Mouse (Mus musculus) embryonic facial prominence, embryonic 15.5 days (tissue): ENCODE results near the gene Wdr37. TPM values are rescaled to one million over a fixed set of nuclear protein-coding genes. Genes with fewer than 3 reads are reported as not detected.
"Not testable (repeated sequence)": the region's sequence is repeated elsewhere in the genome, so short reads cannot be mapped to it uniquely, and the experiment has no call there.

Source experiments
- ATAC-seq: fragments of 200-750 bp; cut with Nextera tagmentation; 2 replicates; pipeline ENCODE4 v1.8.0; 2017; ENCODE audit warnings: low read depth, moderate TSS enrichment; ENCODE audit not compliant: insufficient number of reproducible peaks, low FRiP score, low TSS enrichment
- H3K27ac ChIP-seq: fragments of 300-500 bp; sonication (generic); replicated peaks from 2 replicates; pipeline ENCODE4 v1.5.1; 2015; ENCODE audit warnings: mild to moderate bottlenecking, inconsistent platforms
- H3K27me3 ChIP-seq: fragments of 300-500 bp; sonication (generic); 2 replicates; pipeline ENCODE4 v1.6.1; 2015; ENCODE audit warnings: inconsistent platforms
- H3K36me3 ChIP-seq: fragments of 300-500 bp; sonication (generic); 2 replicates; pipeline ENCODE4 v1.6.1; 2015; ENCODE audit warnings: mild to moderate bottlenecking, inconsistent platforms
- H3K4me1 ChIP-seq: fragments of 300-500 bp; sonication (generic); 2 replicates; pipeline ENCODE4 v1.6.1; 2015; ENCODE audit warnings: inconsistent platforms
- H3K4me2 ChIP-seq: fragments of 300-500 bp; sonication (generic); replicated peaks from 2 replicates; pipeline ENCODE4 v1.6.1; 2015; ENCODE audit warnings: mild to moderate bottlenecking, inconsistent platforms
- H3K4me3 ChIP-seq: fragments of 300-500 bp; sonication (generic); replicated peaks from 2 replicates; pipeline ENCODE4 v1.5.1; 2015; ENCODE audit warnings: mild to moderate bottlenecking, inconsistent platforms
- H3K9ac ChIP-seq: fragments of 300-500 bp; sonication (generic); 2 replicates; pipeline ENCODE4 v1.6.1; 2015; ENCODE audit warnings: inconsistent platforms
- H3K9me3 ChIP-seq: fragments of 300-500 bp; sonication (generic); replicated peaks from 2 replicates; pipeline ENCODE4 v1.6.1; 2016; ENCODE audit warnings: inconsistent platforms
- WGBS: fragments of 180-500 bp; shearing (Covaris S2); methylation state at CpG from one replicate; pipeline ENCODE4 v1.1.7; 2015; 5-methylcytosine and 5-hydroxymethylcytosine counted together
- polyA plus RNA-seq: library from polyadenylated mRNA; unstranded; fragments of >200 nt; fragmentation: Nextera tagmentation; extraction: Ambion mirVana; gene quantifications from 2 replicates; pipeline ENCODE4 v1.2.1, GENCODE M21; 2015

The Wdr37 gene
- polyA plus RNA-seq, 1 experiment from 2014 or later: 17.7 TPM

DNA sequence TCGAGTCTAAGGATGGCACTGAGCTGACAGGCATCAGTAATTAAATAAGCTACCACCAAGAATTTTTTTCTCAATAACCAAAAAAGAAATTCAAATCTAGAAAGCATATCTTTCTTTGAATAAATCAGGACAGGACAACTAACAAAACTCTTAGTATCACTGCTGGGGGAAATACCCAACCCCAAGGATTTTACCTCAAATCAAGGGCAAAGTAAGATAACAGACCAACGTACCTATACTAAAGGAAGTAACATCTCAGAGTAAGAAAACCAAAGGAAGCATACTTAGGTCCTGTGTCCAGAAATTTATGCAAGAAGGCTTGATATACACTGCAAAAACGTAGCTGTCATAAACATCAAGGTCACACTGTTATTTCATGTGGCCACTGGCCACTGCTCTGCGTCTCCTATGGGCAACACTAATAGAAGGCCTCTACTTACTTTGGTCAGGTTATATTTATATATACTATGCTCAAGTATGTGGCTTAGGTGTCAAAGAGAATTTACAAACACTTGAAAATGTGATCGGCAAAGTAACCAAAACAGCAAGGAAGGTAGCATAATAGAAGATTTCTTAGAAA lies 2.0 kb downstream of the Wdr37 start:
- Histone ChIP-seq H3K4me2 (peak overlapping the region; percentile 69), H3K27me3 (no peaks in the 10 kb centered on the region), H3K27ac (no peak overlapping the region), H3K4me1 (peaks cover 6% of the 10 kb centered on the region), H3K36me3 (no peaks in the 10 kb centered on the region), H3K9ac (peak overlapping the region; percentile 73; the same call in 1 of the 2 replicates), H3K9me3 (no peaks in the 10 kb centered on the region), H3K4me3 (peak overlapping the region; percentile 86)
- no peak for ATAC-seq
- 63% methylated on average over 5 of the region's 5 CpGs for WGBS

DNA sequence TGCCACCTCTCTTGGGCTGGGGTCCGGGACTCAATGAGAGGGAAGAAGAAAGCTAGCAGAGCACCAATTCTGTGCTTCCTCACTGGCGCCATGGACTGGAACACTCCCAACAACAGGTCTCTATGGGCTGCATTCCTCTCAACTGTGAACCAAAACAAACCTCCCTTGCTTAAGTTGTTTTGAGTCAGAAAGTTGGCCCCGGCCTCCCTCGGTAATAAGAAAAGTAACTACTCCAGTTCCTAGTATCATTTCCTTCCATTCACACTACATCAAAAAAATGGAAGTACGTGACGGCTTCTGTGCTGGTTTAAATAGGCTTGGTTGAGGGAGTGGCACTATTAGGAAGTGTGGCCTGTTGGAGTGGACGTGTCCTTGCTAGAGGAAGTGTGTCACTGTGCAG lies 5.1 kb downstream of the Wdr37 start:
- no peaks in the 10 kb centered on the region for H3K27me3 ChIP-seq
- no peak overlapping the region for H3K9ac ChIP-seq
- no peak for ATAC-seq
- no peak overlapping the region for H3K4me2 ChIP-seq
- peaks cover 6% of the 10 kb centered on the region for H3K4me1 ChIP-seq
- H3K36me3 ChIP-seq: no peaks in the 10 kb centered on the region
- 89% methylated on average over 7 of the region's 7 CpGs for WGBS
- H3K4me3 ChIP-seq: no peak overlapping the region
- no peaks in the 10 kb centered on the region for H3K9me3 ChIP-seq
- no peak overlapping the region for H3K27ac ChIP-seq

DNA sequence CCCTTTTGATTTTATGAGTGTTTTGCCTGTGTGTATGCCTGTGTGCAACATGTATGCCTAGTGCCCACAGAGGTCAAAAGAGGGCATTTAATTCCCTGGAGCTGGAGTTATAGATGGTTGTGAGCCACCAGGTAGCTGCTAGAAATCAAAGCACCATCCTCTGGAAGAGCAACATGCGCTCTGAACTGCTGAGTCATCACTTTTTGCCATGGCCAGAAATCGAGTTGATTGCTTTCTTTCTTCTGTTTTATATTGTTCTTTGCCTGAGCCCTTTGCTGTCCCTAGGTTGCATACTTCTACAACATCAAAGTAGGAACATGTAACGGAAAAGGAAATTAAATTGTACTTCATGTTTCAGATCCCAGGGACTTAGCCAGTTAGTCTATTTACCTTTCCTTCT lies 6.7 kb downstream of the Wdr37 start:
- Histone ChIP-seq H3K4me2 (no peak overlapping the region), H3K9ac (no peak overlapping the region), H3K27ac (no peak overlapping the region), H3K9me3 (no peaks in the 10 kb centered on the region), H3K4me3 (no peak overlapping the region), H3K27me3 (no peaks in the 10 kb centered on the region), H3K4me1 (peaks cover 5% of the 10 kb centered on the region), H3K36me3 (peaks cover 8% of the 10 kb centered on the region; the same call in 1 of the 2 replicates)
- 83% methylated on average over 3 of the region's 3 CpGs for WGBS
- no peak for ATAC-seq

DNA sequence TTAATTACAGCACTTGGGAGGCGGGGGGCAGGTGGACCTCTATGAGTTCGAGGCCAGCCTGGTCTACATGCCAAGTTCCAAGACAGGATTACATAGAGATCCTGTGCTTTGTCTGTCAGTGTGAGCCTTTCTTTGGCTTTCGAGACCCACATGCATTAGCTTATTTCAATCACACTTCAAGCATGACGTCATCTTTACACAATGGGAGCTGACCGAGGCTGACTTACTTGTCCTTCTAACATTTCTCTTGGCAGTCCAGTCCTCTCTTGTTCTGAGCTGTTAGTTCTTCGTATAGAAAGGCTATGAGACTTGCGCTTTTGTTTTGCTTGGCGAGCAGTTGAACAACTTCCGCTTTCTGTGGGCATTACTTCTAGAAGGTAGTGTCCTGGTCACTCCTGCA lies 10.8 kb downstream of the Wdr37 start:
- Histone ChIP-seq H3K36me3 (peaks cover 17% of the 10 kb centered on the region), H3K9ac (no peak overlapping the region), H3K9me3 (no peaks in the 10 kb centered on the region), H3K27me3 (no peaks in the 10 kb centered on the region), H3K4me3 (no peak overlapping the region), H3K27ac (no peak overlapping the region), H3K4me1 (no peaks in the 10 kb centered on the region), H3K4me2 (no peak overlapping the region)
- no peak for ATAC-seq
- WGBS: 92% methylated on average over 9 of the region's 9 CpGs

DNA sequence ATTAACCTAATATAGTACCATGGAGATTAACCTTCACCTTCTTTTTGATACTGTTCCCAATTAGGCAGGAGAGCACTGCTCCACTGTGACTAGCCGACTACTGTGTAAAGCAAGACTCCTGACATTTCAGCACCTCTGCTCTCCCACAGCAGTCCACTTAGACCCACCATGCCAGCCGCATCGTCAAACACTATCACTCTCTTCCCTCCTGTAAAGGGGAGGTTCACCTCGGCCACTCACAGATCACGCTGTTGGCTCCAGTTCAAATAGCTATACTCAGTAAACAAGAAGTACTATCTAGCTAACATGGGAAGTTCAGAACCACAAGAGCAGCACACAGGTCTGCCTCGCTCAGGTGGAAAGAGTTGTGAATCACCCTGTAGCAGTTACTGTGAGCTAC lies 13.3 kb downstream of the Wdr37 start:
- Histone ChIP-seq H3K4me1 (no peaks in the 10 kb centered on the region), H3K9me3 (no peaks in the 10 kb centered on the region), H3K4me3 (no peak overlapping the region), H3K36me3 (peaks cover 27% of the 10 kb centered on the region), H3K9ac (no peak overlapping the region), H3K4me2 (no peak overlapping the region), H3K27me3 (no peaks in the 10 kb centered on the region), H3K27ac (no peak overlapping the region)
- ATAC-seq: no peak
- 92% methylated on average over 6 of the region's 6 CpGs for WGBS

DNA sequence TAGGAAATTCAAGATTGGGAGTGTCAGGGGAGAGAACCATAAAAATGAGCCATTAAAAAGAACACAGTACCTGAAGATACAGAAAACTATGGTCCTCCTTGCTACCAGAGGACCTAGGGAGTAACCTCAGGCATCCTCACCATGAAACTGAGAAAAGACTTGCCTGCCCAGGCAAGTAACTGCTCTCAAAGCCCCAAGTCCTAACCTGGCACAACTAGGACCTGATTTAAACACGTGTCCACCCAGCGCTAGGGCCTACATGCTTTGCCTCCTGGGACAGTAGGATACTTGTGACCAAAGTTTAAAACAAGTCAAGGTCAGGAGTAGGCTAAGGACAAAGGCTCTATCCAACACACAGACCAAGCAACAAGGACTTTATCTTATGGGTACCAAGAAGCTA lies 16.9 kb downstream of the Wdr37 start:
- Histone ChIP-seq H3K27ac (no peak overlapping the region), H3K9ac (no peak overlapping the region), H3K4me1 (no peaks in the 10 kb centered on the region), H3K4me3 (no peak overlapping the region), H3K4me2 (no peak overlapping the region), H3K36me3 (peaks cover 20% of the 10 kb centered on the region), H3K27me3 (no peaks in the 10 kb centered on the region), H3K9me3 (no peaks in the 10 kb centered on the region)
- ATAC-seq: no peak
- 83% methylated on average over 2 of the region's 2 CpGs for WGBS

DNA sequence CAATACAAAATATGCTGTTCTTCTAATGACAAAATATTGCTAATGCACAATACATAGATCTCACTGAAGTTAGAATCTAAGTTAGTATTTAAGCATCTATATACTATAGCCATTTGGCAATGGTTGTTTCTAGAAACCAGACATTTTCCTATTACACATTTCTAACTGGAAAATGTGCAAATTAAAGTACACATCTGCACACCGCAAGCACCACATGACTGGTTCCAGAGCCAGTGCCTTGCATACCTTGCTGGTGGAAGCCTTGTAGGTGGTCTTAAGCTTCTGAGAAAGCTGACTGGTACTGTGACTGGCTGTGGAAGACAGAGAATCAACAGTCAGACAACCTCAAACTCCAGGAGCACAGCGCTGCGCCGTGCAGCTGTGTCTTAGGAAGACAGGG lies 18.3 kb downstream of the Wdr37 start:
- ATAC-seq: no peak
- H3K4me2 ChIP-seq: no peak overlapping the region
- H3K9me3 ChIP-seq: no peaks in the 10 kb centered on the region

DNA sequence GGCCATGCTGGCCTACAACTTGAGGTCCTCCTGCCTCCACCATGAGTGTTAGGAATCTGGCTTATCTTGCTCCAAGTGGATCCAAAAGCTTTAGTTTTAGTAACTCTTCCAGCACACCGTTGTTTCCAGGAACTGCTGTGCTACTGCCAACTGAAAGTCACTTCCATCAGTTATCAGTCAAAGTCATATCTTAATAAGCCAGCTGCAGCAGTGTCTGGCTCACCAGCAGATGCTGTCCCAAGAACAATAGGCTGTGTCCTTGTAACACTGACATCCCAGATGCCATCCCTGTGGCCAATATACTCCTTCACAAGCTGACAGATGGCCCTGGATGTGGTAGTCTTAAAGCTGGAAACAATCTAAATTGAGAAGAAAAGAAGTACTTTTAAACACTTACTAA lies 22.4 kb downstream of the Wdr37 start:
- Histone ChIP-seq H3K9me3 (no peaks in the 10 kb centered on the region), H3K4me3 (no peak overlapping the region), H3K9ac (no peak overlapping the region), H3K4me2 (no peak overlapping the region), H3K36me3 (peaks cover 43% of the 10 kb centered on the region), H3K27ac (no peak overlapping the region), H3K4me1 (no peaks in the 10 kb centered on the region), H3K27me3 (no peaks in the 10 kb centered on the region)
- ATAC-seq: no peak
- WGBS: 91% methylated on average over 1 of the region's 1 CpGs

More for the DNA sequence above, 18.3 kb downstream of the Wdr37 start:
- Histone ChIP-seq H3K4me1 (no peaks in the 10 kb centered on the region), H3K36me3 (peaks cover 26% of the 10 kb centered on the region), H3K4me3 (no peak overlapping the region), H3K9ac (no peak overlapping the region), H3K27ac (no peak overlapping the region), H3K27me3 (no peaks in the 10 kb centered on the region)
- WGBS: 95% methylated on average over 4 of the region's 4 CpGs

DNA sequence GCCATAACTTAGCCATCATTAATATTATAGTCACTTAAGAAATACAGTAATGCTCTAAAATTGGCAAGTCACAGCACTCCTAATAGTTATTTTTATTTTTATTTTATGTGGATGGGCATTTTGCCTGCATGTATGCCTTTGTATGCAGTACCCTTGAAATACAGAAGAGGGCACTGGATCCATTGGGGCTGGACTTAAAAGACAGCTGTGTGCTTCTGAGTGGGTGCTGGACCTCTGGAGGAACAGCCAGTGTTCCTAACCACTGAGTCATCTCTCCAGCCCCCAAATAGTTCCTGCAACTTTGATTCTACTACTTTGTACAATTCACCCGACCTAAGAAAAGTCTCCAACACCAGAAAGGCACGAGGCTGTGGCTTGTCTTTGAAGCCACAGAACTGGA lies 24.0 kb downstream of the Wdr37 start:
- no peak for ATAC-seq
- H3K9ac ChIP-seq: no peak overlapping the region
- 53% methylated on average over 2 of the region's 2 CpGs for WGBS
- peaks cover 40% of the 10 kb centered on the region for H3K36me3 ChIP-seq
- H3K27ac ChIP-seq: no peak overlapping the region
- no peak overlapping the region for H3K4me3 ChIP-seq
- H3K9me3 ChIP-seq: no peaks in the 10 kb centered on the region
- H3K27me3 ChIP-seq: no peaks in the 10 kb centered on the region
- no peak overlapping the region for H3K4me2 ChIP-seq
- no peaks in the 10 kb centered on the region for H3K4me1 ChIP-seq

DNA sequence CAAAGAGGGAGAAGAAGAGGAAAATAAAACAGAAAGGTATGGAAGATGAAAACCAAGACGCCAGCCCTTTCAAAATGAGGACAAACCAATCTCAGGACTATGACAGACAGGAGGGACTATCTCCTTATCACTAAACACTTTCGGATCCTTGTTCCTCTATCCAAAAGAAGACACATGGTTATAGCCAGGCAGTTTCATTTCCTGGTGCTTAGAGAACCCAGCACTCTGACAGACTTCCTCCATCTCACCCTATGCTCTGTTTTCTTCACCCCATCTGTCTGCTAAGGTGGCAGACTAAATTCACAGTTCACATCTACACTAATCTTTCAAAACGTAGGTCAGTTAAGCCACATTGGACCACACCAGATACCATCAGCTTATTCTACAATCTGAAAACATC lies 29.4 kb downstream of the Wdr37 start:
- Histone ChIP-seq H3K9ac (no peak overlapping the region), H3K27me3 (no peaks in the 10 kb centered on the region), H3K4me3 (no peak overlapping the region), H3K4me1 (no peaks in the 10 kb centered on the region), H3K4me2 (no peak overlapping the region), H3K27ac (no peak overlapping the region), H3K9me3 (no peaks in the 10 kb centered on the region), H3K36me3 (peaks cover 61% of the 10 kb centered on the region)
- ATAC-seq: no peak
- WGBS: 94% methylated on average over 3 of the region's 3 CpGs

DNA sequence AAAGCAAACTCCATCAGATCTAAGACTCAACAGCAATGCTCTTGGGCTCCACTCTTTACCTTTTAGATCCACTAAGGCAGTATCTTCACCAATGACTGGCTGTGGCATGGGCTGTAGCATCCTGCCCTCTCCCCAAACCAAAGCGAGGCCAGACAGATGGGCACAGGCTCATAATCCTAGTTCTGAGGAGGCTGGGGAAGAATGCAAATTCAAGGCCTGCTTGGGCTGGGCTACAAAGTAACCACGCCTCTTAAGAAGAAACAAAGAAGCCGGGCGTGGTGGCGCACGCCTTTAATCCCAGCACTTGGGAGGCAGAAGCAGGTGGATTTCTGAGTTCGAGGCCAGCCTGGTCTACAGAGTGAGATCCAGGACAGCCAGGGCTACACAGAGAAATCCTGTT lies 29.9 kb downstream of the Wdr37 start:
- not testable (repeated sequence) for H3K4me2 ChIP-seq, H3K27me3 ChIP-seq, H3K4me1 ChIP-seq, H3K27ac ChIP-seq, H3K9ac ChIP-seq, ATAC-seq, H3K9me3 ChIP-seq, H3K4me3 ChIP-seq
- WGBS: 90% methylated on average over 7 of the region's 7 CpGs
- peaks cover 57% of the 10 kb centered on the region for H3K36me3 ChIP-seq

DNA sequence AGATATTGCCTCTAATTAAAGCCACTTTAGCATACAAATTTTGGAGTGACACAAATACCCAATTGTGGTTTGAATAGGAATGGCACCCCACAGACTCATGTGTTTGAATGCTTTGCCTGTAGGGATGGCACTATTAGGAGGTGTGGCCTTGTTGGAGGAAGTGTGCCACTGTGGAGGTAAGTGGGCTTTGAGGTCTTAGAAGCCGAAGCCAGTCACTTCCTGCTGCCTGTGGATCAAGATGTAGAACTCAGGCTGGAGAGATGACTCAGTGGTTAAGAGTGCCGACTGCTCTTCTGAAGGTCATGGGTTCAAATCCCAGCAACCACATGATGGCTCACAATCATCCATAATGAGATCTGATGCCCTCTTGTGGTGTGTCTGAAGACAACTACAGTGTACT lies 30.8 kb downstream of the Wdr37 start:
- ATAC-seq: no peak
- H3K9ac ChIP-seq: no peak overlapping the region
- no peaks in the 10 kb centered on the region for H3K4me1 ChIP-seq
- 86% methylated on average over 2 of the region's 2 CpGs for WGBS
- no peaks in the 10 kb centered on the region for H3K9me3 ChIP-seq
- no peak overlapping the region for H3K4me2 ChIP-seq
- peaks cover 57% of the 10 kb centered on the region for H3K36me3 ChIP-seq
- no peak overlapping the region for H3K27ac ChIP-seq
- no peaks in the 10 kb centered on the region for H3K27me3 ChIP-seq
- H3K4me3 ChIP-seq: no peak overlapping the region
